Mouse (Mus musculus) ES-Bruce4 (cell line): ENCODE measurements around the gene Ptprt. TPM values are rescaled to one million over a fixed set of nuclear protein-coding genes. Genes with fewer than 3 reads are reported as not detected.

ENCODE experiments used
- H3K27ac ChIP-seq: 2 replicates; pipeline ENCODE4 v1.5.1; 2012; ENCODE audit warnings: low read length, inconsistent platforms; ENCODE audit not compliant: insufficient read depth
- H3K27me3 ChIP-seq: 2 replicates; pipeline ENCODE4 v1.6.1; 2012; ENCODE audit warnings: mild to moderate bottlenecking, low read length, inconsistent platforms; ENCODE audit not compliant: control insufficient read depth, poor library complexity, insufficient read depth, severe bottlenecking
- H3K36me3 ChIP-seq: 2 replicates; pipeline ENCODE4 v1.6.1; 2012; ENCODE audit warnings: inconsistent platforms, mild to moderate bottlenecking, low read length, moderate library complexity; ENCODE audit not compliant: control insufficient read depth, poor library complexity, insufficient read depth, severe bottlenecking
- H3K4me1 ChIP-seq: one replicate; pipeline ENCODE4 v1.8.1; 2011; ENCODE audit warnings: low read length; ENCODE audit not compliant: control insufficient read depth, insufficient read depth
- H3K4me3 ChIP-seq: 2 replicates; pipeline ENCODE4 v1.5.1; 2011; ENCODE audit warnings: low read depth, mild to moderate bottlenecking, low read length
- H3K9ac ChIP-seq: 2 replicates; pipeline ENCODE4 v1.6.1; 2012; ENCODE audit warnings: low read depth, mild to moderate bottlenecking, inconsistent platforms; ENCODE audit not compliant: poor library complexity, severe bottlenecking
- H3K9me3 ChIP-seq: replicated peaks from 2 replicates; pipeline ENCODE4 v1.6.1; 2012; ENCODE audit warnings: mild to moderate bottlenecking, low read length, inconsistent platforms; ENCODE audit not compliant: control insufficient read depth, poor library complexity, insufficient read depth, severe bottlenecking
- CTCF ChIP-seq: IDR thresholded peaks from one replicate; pipeline ENCODE4 v1.8.1; 2011; ENCODE audit warnings: low read depth, low read length
- EP300 ChIP-seq: IDR thresholded peaks from 2 replicates; pipeline ENCODE4 v1.6.1; 2011; ENCODE audit warnings: low read depth, low read length; ENCODE audit not compliant: insufficient read depth
- POLR2A ChIP-seq: IDR thresholded peaks from one replicate; pipeline ENCODE4 v1.8.1; 2011; ENCODE audit warnings: low read length; ENCODE audit not compliant: insufficient read depth
- polyA plus RNA-seq: library from polyadenylated mRNA; stranded (reverse); fragments of >200 nt; gene quantifications from 2 replicates; pipeline ENCODE4 v1.2.4, GENCODE M21; 2011; ENCODE audit warnings: low read depth; ENCODE audit not compliant: missing spikeins, insufficient read depth, insufficient read length

Gene Ptprt
- polyA plus RNA-seq, 1 experiment, result 5.1 TPM

DNA sequence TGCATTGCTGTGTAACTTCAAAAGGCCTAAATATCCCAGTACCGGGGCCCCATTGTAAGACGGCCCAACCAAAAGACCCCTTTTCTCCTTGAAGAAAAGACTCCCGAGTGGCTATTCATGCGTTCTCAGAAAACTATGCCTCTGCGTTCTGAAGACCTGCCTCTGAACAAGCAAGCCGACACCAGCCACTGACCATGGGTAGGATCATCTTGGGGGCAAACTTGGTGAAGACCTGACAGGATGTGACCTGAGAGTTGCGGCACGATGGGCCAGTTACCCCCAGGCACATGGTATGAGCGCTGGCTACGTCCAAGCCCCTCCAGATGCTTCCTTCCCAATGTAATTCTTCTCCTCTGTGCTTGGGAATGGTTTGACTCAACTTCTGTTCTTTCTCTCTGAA, 153.3 kb downstream of the Ptprt start:
- Histone ChIP-seq H3K9me3 (no peaks in the 10 kb centered on the region), H3K27ac (no peak overlapping the region), H3K9ac (no peak overlapping the region), H3K4me3 (no peak overlapping the region), H3K4me1 (no peaks in the 10 kb centered on the region), H3K27me3 (no peaks in the 10 kb centered on the region), H3K36me3 (no peaks in the 10 kb centered on the region)
- no peak for TF ChIP-seq EP300
- TF ChIP-seq CTCF, result no peak
- TF ChIP-seq POLR2A, result no peak

DNA sequence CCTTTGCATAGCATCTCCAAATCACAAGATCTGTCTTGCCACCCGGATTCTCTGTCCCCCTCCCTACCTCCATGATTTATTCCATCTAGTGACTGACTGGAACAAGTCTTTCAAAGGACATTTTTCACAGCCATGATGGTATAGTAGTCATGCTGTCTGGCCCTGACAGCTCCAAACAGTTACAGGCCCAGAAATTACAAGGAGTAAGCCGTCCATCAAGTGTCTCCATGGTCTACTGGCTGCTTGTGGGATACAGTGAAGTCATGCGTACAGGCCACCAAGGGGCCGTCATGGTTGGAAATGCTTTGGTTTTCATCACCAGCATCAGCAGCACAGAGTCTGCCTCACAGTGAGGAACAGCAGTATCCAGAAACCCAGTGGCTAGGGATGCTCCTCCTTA, 156.1 kb downstream of the Ptprt start:
- no peak for TF ChIP-seq EP300
- TF ChIP-seq CTCF, result no peak
- TF ChIP-seq POLR2A, result no peak

DNA sequence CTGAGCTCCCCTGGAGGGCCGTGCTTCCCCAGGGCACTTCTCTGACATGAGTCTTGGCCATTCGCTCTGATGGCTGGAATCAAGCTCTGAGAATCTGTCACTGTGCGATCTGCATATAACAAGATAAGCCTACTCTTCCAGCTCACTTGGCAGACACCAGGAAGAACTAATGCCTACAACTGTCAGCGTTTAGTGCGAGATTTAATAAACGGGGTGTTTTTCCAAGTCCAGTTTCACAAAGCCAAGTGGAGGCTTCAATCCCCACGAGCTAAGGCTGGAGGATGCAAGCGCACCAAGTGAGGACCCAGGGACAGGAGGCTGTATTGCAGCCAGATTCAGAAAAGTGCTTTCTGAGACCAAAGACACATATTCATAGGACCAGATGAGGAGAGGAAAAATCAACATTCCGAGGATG, 161.4 kb downstream of the Ptprt start:
- H3K27me3 ChIP-seq, result no peaks in the 10 kb centered on the region
- no peak for TF ChIP-seq CTCF
- TF ChIP-seq EP300, result no peak
- TF ChIP-seq POLR2A, result no peak
- no peak overlapping the region for H3K9ac ChIP-seq
- H3K4me3 ChIP-seq, result no peak overlapping the region
- no peaks in the 10 kb centered on the region for H3K9me3 ChIP-seq
- no peak overlapping the region for H3K27ac ChIP-seq
- H3K4me1 ChIP-seq, result no peaks in the 10 kb centered on the region
- no peaks in the 10 kb centered on the region for H3K36me3 ChIP-seq

More for the DNA sequence above, 156.1 kb downstream of the Ptprt start:
- no peaks in the 10 kb centered on the region for H3K9me3 ChIP-seq
- no peak overlapping the region for H3K9ac ChIP-seq
- no peaks in the 10 kb centered on the region for H3K4me1 ChIP-seq
- H3K27ac ChIP-seq, result no peak overlapping the region
- H3K27me3 ChIP-seq, result no peaks in the 10 kb centered on the region
- H3K36me3 ChIP-seq, result no peaks in the 10 kb centered on the region
- H3K4me3 ChIP-seq, result no peak overlapping the region

DNA sequence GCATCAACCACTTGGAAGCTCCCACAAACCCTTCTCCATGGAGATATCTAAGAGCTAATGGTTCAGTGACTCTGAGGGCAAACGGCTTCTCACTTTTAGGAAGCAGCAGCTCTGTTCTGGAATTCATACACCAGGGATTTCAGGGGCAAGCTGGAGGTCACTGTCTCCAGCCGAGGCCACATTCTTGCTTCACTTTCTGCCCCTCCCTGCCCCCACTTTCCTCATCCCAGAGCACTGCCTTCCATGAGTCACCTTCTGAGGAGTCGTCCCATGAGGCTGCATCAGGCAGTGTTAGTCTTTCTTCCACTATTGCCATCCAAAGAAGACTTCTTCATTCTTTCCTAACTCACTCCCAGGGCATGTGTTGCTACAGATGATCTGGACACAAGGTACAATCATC, 162.8 kb downstream of the Ptprt start:
- H3K36me3 ChIP-seq, result no peaks in the 10 kb centered on the region
- H3K9me3 ChIP-seq, result no peaks in the 10 kb centered on the region
- H3K9ac ChIP-seq, result no peak overlapping the region
- H3K4me3 ChIP-seq, result no peak overlapping the region
- no peaks in the 10 kb centered on the region for H3K27me3 ChIP-seq
- H3K4me1 ChIP-seq, result no peaks in the 10 kb centered on the region
- TF ChIP-seq POLR2A (no peak), CTCF (no peak), EP300 (no peak)
- no peak overlapping the region for H3K27ac ChIP-seq

DNA sequence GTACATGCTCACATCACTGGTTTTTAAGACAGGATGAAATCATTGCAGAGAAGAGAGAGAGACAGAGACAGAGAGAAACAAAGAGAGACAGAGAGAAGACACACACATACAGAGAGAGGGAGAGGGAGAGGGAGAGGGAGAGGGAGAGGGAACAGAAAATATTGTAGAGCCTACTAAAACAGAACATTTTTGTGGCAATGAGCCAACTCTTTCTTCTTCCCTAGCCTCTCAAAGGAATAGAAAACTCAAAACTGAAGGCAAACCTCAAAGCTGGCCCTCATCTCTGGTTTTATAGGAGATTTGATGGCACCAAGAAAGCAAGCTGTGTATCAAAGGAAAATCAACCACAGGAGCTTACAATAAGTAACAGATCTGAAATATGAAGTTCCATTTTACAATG, 176.9 kb downstream of the Ptprt start:
- Histone ChIP-seq H3K9me3 (no peaks in the 10 kb centered on the region), H3K27ac (no peak overlapping the region), H3K4me1 (no peaks in the 10 kb centered on the region), H3K27me3 (no peaks in the 10 kb centered on the region), H3K9ac (no peak overlapping the region), H3K4me3 (no peak overlapping the region), H3K36me3 (no peaks in the 10 kb centered on the region)
- TF ChIP-seq CTCF, result no peak
- TF ChIP-seq POLR2A, result no peak

DNA sequence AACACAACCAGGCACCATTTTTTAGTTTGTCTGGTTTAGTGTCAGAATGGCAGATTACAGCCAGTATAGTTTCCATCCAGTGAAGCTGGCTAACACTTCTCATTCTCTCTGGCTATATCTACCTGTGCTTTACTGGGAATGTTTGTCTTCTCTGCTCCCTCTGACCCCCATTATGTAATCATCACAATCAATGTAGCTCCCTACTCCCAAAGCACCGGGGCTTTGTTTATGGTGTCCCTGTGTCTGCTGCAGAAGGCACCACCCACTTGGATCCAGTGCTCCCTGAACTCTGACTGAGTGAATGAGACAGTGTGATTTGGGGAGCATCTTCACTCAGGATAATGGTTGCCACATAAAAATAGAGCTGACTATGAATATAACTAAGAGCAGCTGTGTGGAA, 217.8 kb downstream of the Ptprt start:
- H3K27ac ChIP-seq, result no peak overlapping the region
- H3K27me3 ChIP-seq, result no peaks in the 10 kb centered on the region
- no peaks in the 10 kb centered on the region for H3K9me3 ChIP-seq
- no peak for TF ChIP-seq POLR2A
- no peak for TF ChIP-seq CTCF
- no peak for TF ChIP-seq EP300
- no peaks in the 10 kb centered on the region for H3K4me1 ChIP-seq
- no peak overlapping the region for H3K4me3 ChIP-seq
- no peaks in the 10 kb centered on the region for H3K36me3 ChIP-seq
- no peak overlapping the region for H3K9ac ChIP-seq
